Mouse (Mus musculus): Measurements from ENCODE around the gene Cntn4. TPM values are rescaled to one million over a fixed set of nuclear protein-coding genes. Genes with fewer than 3 reads are reported as not detected.

Cntn4 gene
- polyA plus RNA-seq, 1 experiment from 2014 or later: 1.5 TPM

DNA sequence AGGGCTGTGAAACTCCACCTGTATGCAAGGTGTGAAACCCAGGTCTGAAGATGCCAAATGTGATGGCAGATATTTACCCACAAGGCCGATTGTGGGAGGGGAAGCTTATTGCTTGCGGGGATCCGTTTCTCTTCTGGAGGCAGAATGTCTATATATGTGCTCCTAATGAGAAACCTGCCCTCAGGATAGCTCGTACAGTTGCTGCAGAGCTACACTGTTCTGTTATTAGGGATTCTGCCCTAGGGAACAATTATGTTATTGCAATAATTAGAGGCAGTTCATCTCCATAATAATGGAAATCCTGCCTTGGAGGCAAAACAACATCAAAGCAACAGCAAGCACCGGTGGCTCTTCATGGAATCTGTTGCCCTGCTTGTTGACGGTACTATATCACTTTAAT is 884.2 kb downstream of the Cntn4 start:
- no peaks in the 10 kb centered on the region for H3K27me3 ChIP-seq
- H3K4me1 ChIP-seq (replicated peaks): no peaks in the 10 kb centered on the region
- no peaks in the 10 kb centered on the region for H3K9me3 ChIP-seq
- WGBS: 66% methylated on average over 6 of the region's 6 CpGs
- no peak for ATAC-seq (ENCODE audit: insufficient number of reproducible peaks, insufficient read depth, low FRiP score, low TSS enrichment, low read depth)
- H3K36me3 ChIP-seq: no peaks in the 10 kb centered on the region
- no peak overlapping the region for H3K9ac ChIP-seq (replicated peaks)
- no peak overlapping the region for H3K4me2 ChIP-seq
- no peak overlapping the region for H3K4me3 ChIP-seq (replicated peaks)
- no peak overlapping the region for H3K27ac ChIP-seq

DNA sequence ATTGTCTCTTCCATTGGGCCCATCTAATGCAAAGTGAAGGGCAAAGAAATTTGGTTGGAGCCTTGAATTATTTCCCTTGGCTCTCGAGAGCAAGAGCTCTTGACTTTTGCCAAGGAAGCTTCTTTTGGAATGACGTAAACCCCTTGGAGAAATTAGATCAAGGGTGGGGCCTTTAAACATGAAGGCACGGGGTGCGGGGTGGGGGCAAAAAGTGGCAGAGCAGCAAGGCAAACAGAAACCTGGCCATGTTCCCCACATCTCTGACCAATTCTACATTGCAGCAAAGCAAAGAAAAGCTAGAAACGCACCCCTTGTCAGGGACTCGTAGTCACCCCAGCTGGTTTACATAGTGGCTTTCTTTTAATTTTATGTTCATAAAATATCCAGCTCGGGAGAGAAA is 887.9 kb downstream of the Cntn4 start:
- Histone ChIP-seq H3K4me1 (replicated peaks) (no peaks in the 10 kb centered on the region), H3K36me3 (no peaks in the 10 kb centered on the region), H3K27me3 (no peaks in the 10 kb centered on the region), H3K9me3 (no peaks in the 10 kb centered on the region), H3K27ac (no peak overlapping the region), H3K9ac (replicated peaks) (no peak overlapping the region), H3K4me3 (replicated peaks) (no peak overlapping the region), H3K4me2 (no peak overlapping the region)
- WGBS: 83% methylated on average over 7 of the region's 7 CpGs
- no peak for ATAC-seq (ENCODE audit: insufficient number of reproducible peaks, insufficient read depth, low FRiP score, low TSS enrichment, low read depth)

DNA sequence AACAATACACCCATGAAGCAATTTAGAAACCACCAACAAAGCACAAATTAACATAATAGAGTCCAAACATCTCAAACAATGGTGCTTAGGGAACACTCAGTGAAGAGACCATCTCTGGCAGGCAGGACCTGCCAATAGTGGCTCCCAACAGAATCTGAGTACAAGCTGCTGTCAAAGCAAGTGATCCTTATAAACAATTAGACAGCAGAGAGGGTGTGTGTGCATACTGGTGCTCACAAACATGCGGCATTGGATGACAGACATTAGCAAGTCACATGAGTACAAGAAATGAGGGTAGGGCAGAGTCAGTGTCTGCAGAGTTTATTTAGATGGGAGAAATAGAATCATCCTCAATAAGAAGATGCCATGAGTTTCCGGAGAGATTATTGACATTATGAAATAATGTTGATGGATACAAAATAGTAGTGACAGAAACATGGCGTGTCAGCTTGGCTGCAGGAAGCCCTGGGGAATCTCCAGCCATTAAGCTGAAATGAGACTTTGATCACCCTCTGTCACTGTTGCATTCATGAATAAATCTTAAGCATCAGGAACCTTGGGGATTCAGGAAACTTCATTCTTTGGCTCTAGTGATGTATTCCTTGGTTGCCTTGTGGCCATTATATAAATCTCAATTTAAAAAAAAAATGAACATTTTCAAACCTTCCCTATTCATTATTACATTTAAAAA is 888.5 kb downstream of the Cntn4 start:
- no peaks in the 10 kb centered on the region for H3K27me3 ChIP-seq
- ATAC-seq (ENCODE audit: insufficient number of reproducible peaks, insufficient read depth, low FRiP score, low TSS enrichment, low read depth): no peak
- 92% methylated on average over 3 of the region's 3 CpGs for WGBS
- no peaks in the 10 kb centered on the region for H3K4me1 ChIP-seq (replicated peaks)
- no peak overlapping the region for H3K27ac ChIP-seq
- H3K4me3 ChIP-seq (replicated peaks): no peak overlapping the region
- H3K4me2 ChIP-seq: no peak overlapping the region
- no peaks in the 10 kb centered on the region for H3K36me3 ChIP-seq
- no peak overlapping the region for H3K9ac ChIP-seq (replicated peaks)
- no peaks in the 10 kb centered on the region for H3K9me3 ChIP-seq

- H3K4me2 ChIP-seq: no peak overlapping the region
- no peak overlapping the region for H3K9ac ChIP-seq (replicated peaks)
- H3K9me3 ChIP-seq: no peaks in the 10 kb centered on the region
- H3K27ac ChIP-seq: no peak overlapping the region
- WGBS: 72% methylated on average over 11 of the region's 11 CpGs
- H3K36me3 ChIP-seq: no peaks in the 10 kb centered on the region
- no peaks in the 10 kb centered on the region for H3K4me1 ChIP-seq (replicated peaks)
- no peak overlapping the region for H3K4me3 ChIP-seq (replicated peaks)
- no peak for ATAC-seq (ENCODE audit: insufficient number of reproducible peaks, insufficient read depth, low FRiP score, low TSS enrichment, low read depth)
- no peaks in the 10 kb centered on the region for H3K27me3 ChIP-seq
Measured at GRCm38 (mm10) chr6:106566929-106567621, 889.6 kb downstream of the Cntn4 start.

GRCm38 (mm10) chr6:106580124-106580523 is 902.7 kb downstream of the Cntn4 start:
- H3K9ac ChIP-seq (replicated peaks): no peak overlapping the region
- no peaks in the 10 kb centered on the region for H3K36me3 ChIP-seq
- ATAC-seq (ENCODE audit: insufficient number of reproducible peaks, insufficient read depth, low FRiP score, low TSS enrichment, low read depth): no peak
- no peak overlapping the region for H3K4me2 ChIP-seq
- H3K4me3 ChIP-seq (replicated peaks): no peak overlapping the region
- 55% methylated on average over 5 of the region's 5 CpGs for WGBS
- no peaks in the 10 kb centered on the region for H3K4me1 ChIP-seq (replicated peaks)
- H3K9me3 ChIP-seq: no peaks in the 10 kb centered on the region
- no peak overlapping the region for H3K27ac ChIP-seq
- H3K27me3 ChIP-seq: no peaks in the 10 kb centered on the region; the same call in 1 of the 2 replicates

GRCm38 (mm10) chr6:106593756-106594155 is 916.3 kb downstream of the Cntn4 start:
- H3K27me3 ChIP-seq: no peaks in the 10 kb centered on the region; the same call in 1 of the 2 replicates
- ATAC-seq (ENCODE audit: insufficient number of reproducible peaks, insufficient read depth, low FRiP score, low TSS enrichment, low read depth): no peak; the same call in 1 of the 2 replicates
- H3K9ac ChIP-seq (replicated peaks): no peak overlapping the region
- peak overlapping the region; percentile 41 for H3K4me2 ChIP-seq
- 0 out of 2 replicates have a peak overlapping the region, but pooled peaks have one; percentile 7 for H3K4me3 ChIP-seq (replicated peaks)
- peaks cover 10% of the 10 kb centered on the region for H3K4me1 ChIP-seq (replicated peaks)
- no peaks in the 10 kb centered on the region for H3K36me3 ChIP-seq
- no peaks in the 10 kb centered on the region for H3K9me3 ChIP-seq
- WGBS: 14% methylated on average over 9 of the region's 9 CpGs
- no peak overlapping the region for H3K27ac ChIP-seq

GRCm38 (mm10) chr6:106617081-106617480 is 939.6 kb downstream of the Cntn4 start:
- H3K9ac ChIP-seq (replicated peaks): no peak overlapping the region
- no peak for ATAC-seq (ENCODE audit: insufficient number of reproducible peaks, insufficient read depth, low FRiP score, low TSS enrichment, low read depth)
- no peak overlapping the region for H3K4me3 ChIP-seq (replicated peaks)
- H3K4me2 ChIP-seq: no peak overlapping the region
- H3K9me3 ChIP-seq: no peaks in the 10 kb centered on the region
- H3K27me3 ChIP-seq: peaks cover 9% of the 10 kb centered on the region; the same call in 1 of the 2 replicates
- no peaks in the 10 kb centered on the region for H3K36me3 ChIP-seq
- H3K4me1 ChIP-seq (replicated peaks): no peaks in the 10 kb centered on the region
- WGBS: 88% methylated on average over 3 of the region's 3 CpGs
- no peak overlapping the region for H3K27ac ChIP-seq

GRCm38 (mm10) chr6:106621188-106621749 is 943.8 kb downstream of the Cntn4 start:
- no peaks in the 10 kb centered on the region for H3K36me3 ChIP-seq
- no peak overlapping the region for H3K4me2 ChIP-seq
- no peak for ATAC-seq (ENCODE audit: insufficient number of reproducible peaks, insufficient read depth, low FRiP score, low TSS enrichment, low read depth)
- H3K4me1 ChIP-seq (replicated peaks): no peaks in the 10 kb centered on the region
- no peak overlapping the region for H3K27ac ChIP-seq
- H3K9ac ChIP-seq (replicated peaks): no peak overlapping the region
- 63% methylated on average over 5 of the region's 5 CpGs for WGBS
- no peaks in the 10 kb centered on the region for H3K9me3 ChIP-seq
- no peak overlapping the region for H3K4me3 ChIP-seq (replicated peaks)
- no peaks in the 10 kb centered on the region for H3K27me3 ChIP-seq

- no peaks in the 10 kb centered on the region for H3K36me3 ChIP-seq
- ATAC-seq (ENCODE audit: insufficient number of reproducible peaks, insufficient read depth, low FRiP score, low TSS enrichment, low read depth): no peak
- no peak overlapping the region for H3K9ac ChIP-seq (replicated peaks)
- H3K27ac ChIP-seq: no peak overlapping the region
- H3K4me3 ChIP-seq (replicated peaks): no peak overlapping the region
- WGBS: 90% methylated on average over 3 of the region's 3 CpGs
- no peaks in the 10 kb centered on the region for H3K4me1 ChIP-seq (replicated peaks)
- no peak overlapping the region for H3K4me2 ChIP-seq
- no peaks in the 10 kb centered on the region for H3K9me3 ChIP-seq
- no peaks in the 10 kb centered on the region for H3K27me3 ChIP-seq
Measured at GRCm38 (mm10) chr6:106643026-106643425, 965.6 kb downstream of the Cntn4 start.

GRCm38 (mm10) chr6:106645496-106646211 is 968.2 kb downstream of the Cntn4 start:
- H3K4me2 ChIP-seq: no peak overlapping the region
- H3K27ac ChIP-seq: no peak overlapping the region

DNA sequence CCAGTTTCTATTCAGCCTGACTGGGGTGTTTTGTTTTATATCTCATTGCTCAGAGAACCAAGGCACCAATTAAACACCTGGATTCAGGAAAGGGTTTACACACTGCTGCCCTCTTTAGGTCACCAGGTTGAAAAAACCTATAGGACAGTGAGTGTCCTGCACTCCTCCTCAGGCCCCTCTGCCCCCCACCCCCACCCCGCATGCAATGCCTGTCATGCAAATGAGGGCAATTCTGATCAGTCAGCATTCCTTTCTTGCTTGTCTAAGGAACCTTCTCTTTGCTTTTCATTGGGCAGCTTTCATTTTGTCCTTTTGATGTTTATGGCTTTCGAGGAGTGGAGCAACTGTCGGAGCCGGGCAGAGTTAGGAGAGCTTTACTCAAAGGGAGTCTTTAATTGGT is 969.5 kb downstream of the Cntn4 start:
- H3K9me3 ChIP-seq: no peaks in the 10 kb centered on the region
- H3K27me3 ChIP-seq: no peaks in the 10 kb centered on the region
- WGBS: 21% methylated on average over 4 of the region's 4 CpGs
- no peaks in the 10 kb centered on the region for H3K4me1 ChIP-seq (replicated peaks)
- H3K4me3 ChIP-seq (replicated peaks): no peak overlapping the region
- no peak for ATAC-seq (ENCODE audit: insufficient number of reproducible peaks, insufficient read depth, low FRiP score, low TSS enrichment, low read depth)
- no peak overlapping the region for H3K27ac ChIP-seq
- no peak overlapping the region for H3K4me2 ChIP-seq
- no peak overlapping the region for H3K9ac ChIP-seq (replicated peaks)
- no peaks in the 10 kb centered on the region for H3K36me3 ChIP-seq

More at GRCm38 (mm10) chr6:106645496-106646211, 968.2 kb downstream of the Cntn4 start:
- Histone ChIP-seq H3K27me3 (no peaks in the 10 kb centered on the region), H3K9me3 (no peaks in the 10 kb centered on the region), H3K4me1 (replicated peaks) (no peaks in the 10 kb centered on the region), H3K36me3 (no peaks in the 10 kb centered on the region), H3K4me3 (replicated peaks) (no peak overlapping the region), H3K9ac (replicated peaks) (no peak overlapping the region)
- ATAC-seq (ENCODE audit: insufficient number of reproducible peaks, insufficient read depth, low FRiP score, low TSS enrichment, low read depth): no peak
- 44% methylated on average over 5 of the region's 5 CpGs for WGBS

Data from limb, embryonic 12.5 days (tissue).